Mouse (Mus musculus): ENCODE measurements around the gene Wdr44. TPM values are rescaled to one million over a fixed set of nuclear protein-coding genes. Genes with fewer than 3 reads are reported as not detected.

Wdr44 gene
- polyA plus RNA-seq, 1 experiment from 2014 or later, result 11.1 TPM

Other genes with a start within 250 kb of the Wdr44 start
- not detected in 2 replicates for gene Gm4907, start 189.5 kb downstream of the Wdr44 start, polyA plus RNA-seq (2016; fragmentation: Nextera tagmentation; extraction: Ambion mirVana)

All from forebrain, embryonic 12.5 days (tissue).